Mouse (Mus musculus): Measurements from ENCODE around the gene Otogl. TPM values are rescaled to one million over a fixed set of nuclear protein-coding genes. Genes with fewer than 3 reads are reported as not detected.

Otogl gene
- polyA plus RNA-seq, 2 experiments from 2014 or later = not detected

GRCm38 (mm10) chr10:107905274-107906034 is 6.5 kb downstream of the Otogl start:
- ATAC-seq = no peak

GRCm38 (mm10) chr10:107901958-107902357 is 10.0 kb downstream of the Otogl start:
- no peak for ATAC-seq

- no peak for ATAC-seq
Observed at GRCm38 (mm10) chr10:107901204-107901879, 10.6 kb downstream of the Otogl start.

GRCm38 (mm10) chr10:107899946-107900345 is 12.0 kb downstream of the Otogl start:
- no peak for ATAC-seq

- no peak for ATAC-seq
Observed at GRCm38 (mm10) chr10:107896158-107896557, 15.8 kb downstream of the Otogl start.

- no peak for ATAC-seq
Observed at GRCm38 (mm10) chr10:107894663-107895581, 17.0 kb downstream of the Otogl start.

GRCm38 (mm10) chr10:107890400-107890799 is 21.5 kb downstream of the Otogl start:
- ATAC-seq = no peak

GRCm38 (mm10) chr10:107872542-107872941 is 39.4 kb downstream of the Otogl start:
- ATAC-seq = no peak

GRCm38 (mm10) chr10:107872109-107872508 is 39.8 kb downstream of the Otogl start:
- ATAC-seq = no peak

- no peak for ATAC-seq
Observed at GRCm38 (mm10) chr10:107870540-107870939, 41.4 kb downstream of the Otogl start.

GRCm38 (mm10) chr10:107868904-107869303 is 43.0 kb downstream of the Otogl start:
- ATAC-seq = peak; percentile 40

GRCm38 (mm10) chr10:107867414-107867813 is 44.5 kb downstream of the Otogl start:
- no peak for ATAC-seq

GRCm38 (mm10) chr10:107860235-107860917 is 51.6 kb downstream of the Otogl start:
- no peak for ATAC-seq

- ATAC-seq = no peak
Observed at GRCm38 (mm10) chr10:107859220-107859619, 52.7 kb downstream of the Otogl start.

GRCm38 (mm10) chr10:107858684-107859083 is 53.2 kb downstream of the Otogl start:
- peak; percentile 36 for ATAC-seq

GRCm38 (mm10) chr10:107844906-107845305 is 67.0 kb downstream of the Otogl start:
- ATAC-seq = no peak

GRCm38 (mm10) chr10:107834452-107835239 is 77.3 kb downstream of the Otogl start:
- ATAC-seq = no peak

- ATAC-seq = no peak
Observed at GRCm38 (mm10) chr10:107829151-107829550, 82.8 kb downstream of the Otogl start.

GRCm38 (mm10) chr10:107813814-107814483 is 98.0 kb downstream of the Otogl start:
- no peak for ATAC-seq

GRCm38 (mm10) chr10:107810649-107811398 is 101.1 kb downstream of the Otogl start:
- no peak for ATAC-seq

All from activated CD4-positive, CD25-positive, alpha-beta regulatory T cell, adult 4 months (primary cell).